Mouse (Mus musculus): ENCODE measurements around the gene Tubb5. TPM values are rescaled to one million over a fixed set of nuclear protein-coding genes. Genes with fewer than 3 reads are reported as not detected.

Tubb5 gene
- total and polyA plus RNA-seq, 2 experiments from 2014 or later: 1,872 to 3,416 TPM

GRCm38 (mm10) chr17:35861198-35861857, 23.2 kb upstream of the Tubb5 start, which contains the start of gene Nrm:
Nrm (plus strand) TSS chr17:35861318.
- Histone ChIP-seq H3K4me1 (ENCODE audit: insufficient read depth, low read length) (peaks cover 2% of the 10 kb centered on the region; the same call in 1 of the 2 replicates), H3K27ac (ENCODE audit: low read depth, low read length) (peak within 1 kb of the TSS; percentile 89), H3K27me3 (ENCODE audit: insufficient read depth, low read length) (no peaks in the 10 kb centered on the region), H3K9ac (replicated peaks; ENCODE audit: low read length, poor library complexity, severe bottlenecking) (peak within 1 kb of the TSS; percentile 81), H3K4me3 (ENCODE audit: low read depth, low read length) (peak within 1 kb of the TSS; percentile 80), H3K36me3 (ENCODE audit: insufficient read depth, low read length) (peaks cover 4% of the 10 kb centered on the region; the same call in 1 of the 2 replicates), H3K9me3 (ENCODE audit: low read length) (no peaks in the 10 kb centered on the region), H3K4me2 (ENCODE audit: low read depth, low read length, poor library complexity, severe bottlenecking) (peak within 1 kb of the TSS; percentile 62)
- ATAC-seq (ENCODE audit: low FRiP score) (peak; percentile 89), DNase-seq (ENCODE audit: low spot score) (peak; percentile 92)
- peak; percentile 72 for TF ChIP-seq CTCF (IDR thresholded peaks at IDR 0.05)
- under 1% methylated on average over 47 of the region's 47 CpGs for WGBS

- Histone ChIP-seq H3K27me3 (ENCODE audit: insufficient read depth, low read length) (no peaks in the 10 kb centered on the region), H3K4me3 (ENCODE audit: low read depth, low read length) (peak overlapping the region; percentile 80), H3K4me2 (ENCODE audit: low read depth, low read length, poor library complexity, severe bottlenecking) (peak overlapping the region; percentile 62), H3K9me3 (ENCODE audit: low read length) (no peaks in the 10 kb centered on the region), H3K27ac (ENCODE audit: low read depth, low read length) (peak overlapping the region; percentile 89), H3K36me3 (ENCODE audit: insufficient read depth, low read length) (peaks cover 4% of the 10 kb centered on the region; the same call in 1 of the 2 replicates), H3K9ac (replicated peaks; ENCODE audit: low read length, poor library complexity, severe bottlenecking) (peak overlapping the region; percentile 81; the same call in 1 of the 2 replicates), H3K4me1 (ENCODE audit: insufficient read depth, low read length) (peaks cover 2% of the 10 kb centered on the region; the same call in 1 of the 2 replicates)
- no peak for TF ChIP-seq CTCF (IDR thresholded peaks at IDR 0.05)
- ATAC-seq (ENCODE audit: low FRiP score) (no peak; the same call in 1 of the 2 replicates), DNase-seq (ENCODE audit: low spot score) (no peak)
- WGBS: 3% methylated on average over 12 of the region's 12 CpGs
Measured at GRCm38 (mm10) chr17:35860831-35861197, 22.7 kb upstream of the Tubb5 start.

GRCm38 (mm10) chr17:35859835-35860234, 21.7 kb upstream of the Tubb5 start:
- ATAC-seq (ENCODE audit: low FRiP score) (no peak), DNase-seq (ENCODE audit: low spot score) (no peak)
- Histone ChIP-seq H3K4me2 (ENCODE audit: low read depth, low read length, poor library complexity, severe bottlenecking) (no peak overlapping the region), H3K36me3 (ENCODE audit: insufficient read depth, low read length) (peaks cover 6% of the 10 kb centered on the region; the same call in 1 of the 2 replicates), H3K4me3 (ENCODE audit: low read depth, low read length) (no peak overlapping the region), H3K27me3 (ENCODE audit: insufficient read depth, low read length) (no peaks in the 10 kb centered on the region), H3K27ac (ENCODE audit: low read depth, low read length) (no peak overlapping the region), H3K4me1 (ENCODE audit: insufficient read depth, low read length) (0 out of 2 replicates have a peak, but pooled peaks cover under 1% of the 10 kb centered on the region), H3K9me3 (ENCODE audit: low read length) (no peaks in the 10 kb centered on the region), H3K9ac (replicated peaks; ENCODE audit: low read length, poor library complexity, severe bottlenecking) (no peak overlapping the region)
- 58% methylated on average over 2 of the region's 2 CpGs for WGBS
- TF ChIP-seq CTCF (IDR thresholded peaks at IDR 0.05): no peak

GRCm38 (mm10) chr17:35859371-35859770, 21.3 kb upstream of the Tubb5 start:
- no peaks in the 10 kb centered on the region for H3K9me3 ChIP-seq (ENCODE audit: low read length)
- DNase-seq (ENCODE audit: low spot score) (no peak), ATAC-seq (ENCODE audit: low FRiP score) (no peak)
- no peak for TF ChIP-seq CTCF (IDR thresholded peaks at IDR 0.05)
- H3K4me2 ChIP-seq (ENCODE audit: low read depth, low read length, poor library complexity, severe bottlenecking): no peak overlapping the region
- H3K27me3 ChIP-seq (ENCODE audit: insufficient read depth, low read length): no peaks in the 10 kb centered on the region
- no peak overlapping the region for H3K4me3 ChIP-seq (ENCODE audit: low read depth, low read length)
- H3K36me3 ChIP-seq (ENCODE audit: insufficient read depth, low read length): peaks cover 11% of the 10 kb centered on the region; the same call in 1 of the 2 replicates
- no peaks in the 10 kb centered on the region for H3K4me1 ChIP-seq (ENCODE audit: insufficient read depth, low read length)
- no peak overlapping the region for H3K27ac ChIP-seq (ENCODE audit: low read depth, low read length)
- no peak overlapping the region for H3K9ac ChIP-seq (replicated peaks; ENCODE audit: low read length, poor library complexity, severe bottlenecking)
- WGBS: 96% methylated on average over 1 of the region's 1 CpGs

GRCm38 (mm10) chr17:35850974-35851373, 12.9 kb upstream of the Tubb5 start:
- no peaks in the 10 kb centered on the region for H3K27me3 ChIP-seq (ENCODE audit: insufficient read depth, low read length)
- DNase-seq (ENCODE audit: low spot score): no peak
- no peak overlapping the region for H3K4me3 ChIP-seq (ENCODE audit: low read depth, low read length)
- H3K27ac ChIP-seq (ENCODE audit: low read depth, low read length): no peak overlapping the region
- H3K4me1 ChIP-seq (ENCODE audit: insufficient read depth, low read length): no peaks in the 10 kb centered on the region
- 87% methylated on average over 3 of the region's 3 CpGs for WGBS
- H3K9ac ChIP-seq (replicated peaks; ENCODE audit: low read length, poor library complexity, severe bottlenecking): no peak overlapping the region
- ATAC-seq (ENCODE audit: low FRiP score): no peak
- no peak overlapping the region for H3K4me2 ChIP-seq (ENCODE audit: low read depth, low read length, poor library complexity, severe bottlenecking)
- no peaks in the 10 kb centered on the region for H3K9me3 ChIP-seq (ENCODE audit: low read length)
- TF ChIP-seq CTCF (IDR thresholded peaks at IDR 0.05): no peak
- peaks cover 68% of the 10 kb centered on the region for H3K36me3 ChIP-seq (ENCODE audit: insufficient read depth, low read length)

GRCm38 (mm10) chr17:35848112-35848511, 10.0 kb upstream of the Tubb5 start:
- H3K9me3 ChIP-seq (ENCODE audit: low read length): no peaks in the 10 kb centered on the region
- DNase-seq (ENCODE audit: low spot score): no peak
- H3K27me3 ChIP-seq (ENCODE audit: insufficient read depth, low read length): no peaks in the 10 kb centered on the region
- H3K9ac ChIP-seq (replicated peaks; ENCODE audit: low read length, poor library complexity, severe bottlenecking): no peak overlapping the region
- H3K27ac ChIP-seq (ENCODE audit: low read depth, low read length): no peak overlapping the region
- H3K4me1 ChIP-seq (ENCODE audit: insufficient read depth, low read length): no peaks in the 10 kb centered on the region
- TF ChIP-seq CTCF (IDR thresholded peaks at IDR 0.05): peak; percentile 35
- no peak for ATAC-seq (ENCODE audit: low FRiP score)
- no peak overlapping the region for H3K4me3 ChIP-seq (ENCODE audit: low read depth, low read length)
- peaks cover 59% of the 10 kb centered on the region for H3K36me3 ChIP-seq (ENCODE audit: insufficient read depth, low read length)
- H3K4me2 ChIP-seq (ENCODE audit: low read depth, low read length, poor library complexity, severe bottlenecking): no peak overlapping the region
- 61% methylated on average over 1 of the region's 1 CpGs for WGBS

All from midbrain, postnatal 0 days (tissue).